Mouse (Mus musculus) lung, embryonic 16.5 days (tissue): Measurements from ENCODE around the gene Rfng. TPM values are rescaled to one million over a fixed set of nuclear protein-coding genes. Genes with fewer than 3 reads are reported as not detected.

Source experiments
- ATAC-seq: fragments of 200-750 bp; cut with Nextera tagmentation; 2 replicates; pipeline ENCODE4 v1.8.0; 2017; ENCODE audit warnings: low read depth, mild to moderate bottlenecking, moderate library complexity
- H3K27ac ChIP-seq: fragments of 300-500 bp; sonication (generic); 2 replicates; pipeline ENCODE4 v1.5.1; 2014; ENCODE audit warnings: mild to moderate bottlenecking, control low read depth, low read length
- H3K27me3 ChIP-seq: fragments of 300-500 bp; sonication (generic); 2 replicates; pipeline ENCODE4 v1.6.1; 2014; ENCODE audit warnings: low read depth, low read length, mixed read lengths; ENCODE audit not compliant: control insufficient read depth, insufficient read depth
- H3K36me3 ChIP-seq: fragments of 300-500 bp; sonication (generic); 2 replicates; pipeline ENCODE4 v1.6.1; 2014; ENCODE audit warnings: low read length; ENCODE audit not compliant: control insufficient read depth, insufficient read depth
- H3K4me1 ChIP-seq: fragments of 300-500 bp; sonication (generic); replicated peaks from 2 replicates; pipeline ENCODE4 v1.6.1; 2014; ENCODE audit warnings: low read length, mixed read lengths; ENCODE audit not compliant: control insufficient read depth, insufficient read depth
- H3K4me2 ChIP-seq: fragments of 300-500 bp; sonication (generic); 2 replicates; pipeline ENCODE4 v1.6.1; 2014; ENCODE audit warnings: low read depth, low read length, control low read depth
- H3K4me3 ChIP-seq: fragments of 300-500 bp; sonication (generic); 2 replicates; pipeline ENCODE4 v1.5.1; 2014; ENCODE audit warnings: mild to moderate bottlenecking, low read length, control low read depth
- H3K9ac ChIP-seq: fragments of 300-500 bp; sonication (generic); 2 replicates; pipeline ENCODE4 v1.6.1; 2014; ENCODE audit warnings: low read length, control low read depth
- H3K9me3 ChIP-seq: fragments of 300-500 bp; sonication (generic); 2 replicates; pipeline ENCODE4 v1.6.1; 2016; ENCODE audit warnings: low read length; ENCODE audit not compliant: control insufficient read depth
- WGBS: fragments of 180-500 bp; shearing (Covaris S2); extraction: QIAGEN DNeasy Blood & Tissue Kit; methylation state at CpG from one replicate; pipeline ENCODE4 v1.1.7; 2014; 5-methylcytosine and 5-hydroxymethylcytosine counted together
- polyA plus RNA-seq: library from polyadenylated mRNA; unstranded; fragments of >200 nt; fragmentation: Nextera tagmentation; extraction: Ambion mirVana; gene quantifications from 2 replicates; pipeline ENCODE4 v1.2.1, GENCODE M21; 2015

The Rfng gene
- polyA plus RNA-seq, 1 experiment from 2014 or later, result 43.0 TPM

DNA sequence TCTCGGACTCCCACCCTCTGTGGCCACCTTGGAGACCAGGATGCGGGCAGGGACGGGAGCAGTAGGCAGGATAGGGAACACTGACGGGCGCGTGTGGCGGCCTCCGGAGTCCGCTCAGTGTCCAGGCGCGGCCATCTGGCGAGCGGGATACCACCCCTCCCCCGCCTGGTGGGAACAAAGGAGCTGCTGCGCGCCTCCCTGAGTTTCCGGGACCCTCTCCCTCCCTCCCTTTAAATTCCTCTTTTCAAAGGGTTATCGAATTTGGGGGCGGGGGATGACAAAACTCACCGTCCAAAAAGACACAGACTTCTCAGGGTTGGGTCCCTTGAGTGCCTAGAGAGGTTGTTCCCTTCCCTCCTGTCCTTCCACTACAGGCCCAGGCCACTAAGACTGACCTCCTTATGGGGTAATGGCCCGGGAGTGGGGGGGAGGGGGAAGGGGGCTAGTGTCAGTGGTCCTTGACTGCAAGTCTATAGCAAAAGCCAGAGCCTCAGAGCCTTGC is 40.8 kb upstream of the Rfng start:
- under 1% methylated on average over 21 of the region's 21 CpGs for whole genome bisulfite sequencing
- Histone ChIP-seq H3K9ac (peak overlapping the region; percentile 91), H3K27me3 (no peaks in the 10 kb centered on the region), H3K9me3 (no peaks in the 10 kb centered on the region), H3K27ac (peak overlapping the region; percentile 96), H3K4me3 (peak overlapping the region; percentile 82), H3K4me2 (peak overlapping the region; percentile 78), H3K36me3 (peaks cover 9% of the 10 kb centered on the region), H3K4me1 (peaks cover 27% of the 10 kb centered on the region)
- peak; percentile 4 for ATAC-seq

DNA sequence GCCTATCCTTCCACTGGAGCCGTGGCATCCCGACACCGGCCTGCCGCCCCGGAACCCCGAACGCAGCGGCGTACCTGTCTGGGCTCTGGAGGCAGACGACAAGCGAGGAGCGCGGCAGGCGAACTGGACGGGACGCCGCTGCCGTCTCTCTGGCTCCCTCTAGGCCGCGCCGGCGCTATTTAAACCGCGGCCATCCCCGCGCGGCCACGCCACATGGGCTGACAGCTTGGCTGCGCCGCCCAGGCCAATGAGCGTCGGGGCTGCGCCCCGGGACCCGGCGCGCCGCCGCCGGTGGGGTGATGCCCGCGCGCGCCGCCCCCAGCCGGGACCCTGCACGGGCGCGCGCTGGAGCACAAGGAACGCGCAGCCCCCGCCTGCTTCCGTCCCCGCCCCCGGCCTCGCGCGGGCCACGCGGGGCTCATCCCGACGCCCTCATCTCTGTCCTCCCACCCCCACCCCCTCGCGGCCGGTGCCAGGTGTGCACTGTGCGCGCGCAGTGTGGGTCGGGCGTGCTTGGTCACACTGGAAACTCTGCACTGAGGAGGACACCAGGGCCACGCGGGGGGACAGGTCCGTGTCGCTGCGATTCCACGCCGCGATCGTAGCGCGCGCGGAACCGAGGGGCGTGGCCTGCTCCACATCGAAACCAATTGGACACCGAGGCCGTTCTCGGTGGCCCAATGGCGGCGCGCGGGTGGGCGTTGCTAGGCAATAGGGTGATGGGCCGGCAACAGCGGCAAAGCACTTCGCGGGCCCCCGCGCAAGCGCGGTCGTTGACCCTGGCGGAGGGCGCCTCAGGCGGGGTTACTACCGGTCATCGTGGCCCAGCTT is 40.2 kb upstream of the Rfng start, which contains the start of gene Fasn:
TSS of gene Fasn (minus strand) at position 592 of the 831 bp plus-strand sequence.
- peak; percentile 94 for ATAC-seq
- peak within 1 kb of the TSS; percentile 96 for H3K27ac ChIP-seq
- no peaks in the 10 kb centered on the region for H3K27me3 ChIP-seq
- peak within 1 kb of the TSS; percentile 78 for H3K4me2 ChIP-seq
- peaks cover 27% of the 10 kb centered on the region for H3K4me1 ChIP-seq
- WGBS, result under 1% methylated on average over 101 of the region's 109 CpGs
- H3K4me3 ChIP-seq, result peak within 1 kb of the TSS; percentile 82
- peaks cover 15% of the 10 kb centered on the region for H3K36me3 ChIP-seq
- no peaks in the 10 kb centered on the region for H3K9me3 ChIP-seq
- H3K9ac ChIP-seq, result peak within 1 kb of the TSS; percentile 91

DNA sequence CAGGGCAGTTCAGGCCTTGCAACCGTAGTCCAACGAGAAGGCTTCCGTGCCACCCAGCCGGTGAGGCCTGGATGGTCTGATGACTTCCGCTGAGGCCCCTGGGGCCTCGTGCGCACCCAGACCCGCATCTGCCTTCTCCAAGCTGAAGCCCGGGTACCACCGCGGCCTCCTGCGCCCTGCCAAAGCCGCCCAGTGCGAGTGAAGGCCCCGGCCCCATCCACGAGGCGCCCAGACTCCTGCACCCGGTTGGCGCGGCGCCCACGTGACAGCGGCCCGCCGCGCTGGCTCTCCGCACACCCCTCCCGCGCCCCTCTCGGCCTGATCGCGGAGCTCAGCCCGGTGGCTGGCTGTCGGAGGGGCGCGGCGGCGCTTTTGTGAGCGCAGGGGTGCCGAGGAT is 39.5 kb upstream of the Rfng start:
- no peaks in the 10 kb centered on the region for H3K9me3 ChIP-seq
- peak overlapping the region; percentile 82 for H3K4me3 ChIP-seq
- H3K9ac ChIP-seq, result peak overlapping the region; percentile 91
- peak; percentile 43 for ATAC-seq
- no peaks in the 10 kb centered on the region for H3K27me3 ChIP-seq
- H3K4me2 ChIP-seq, result peak overlapping the region; percentile 78
- peaks cover 27% of the 10 kb centered on the region for H3K4me1 ChIP-seq
- WGBS, result under 1% methylated on average over 40 of the region's 40 CpGs
- peaks cover 21% of the 10 kb centered on the region for H3K36me3 ChIP-seq
- H3K27ac ChIP-seq, result peak overlapping the region; percentile 94

DNA sequence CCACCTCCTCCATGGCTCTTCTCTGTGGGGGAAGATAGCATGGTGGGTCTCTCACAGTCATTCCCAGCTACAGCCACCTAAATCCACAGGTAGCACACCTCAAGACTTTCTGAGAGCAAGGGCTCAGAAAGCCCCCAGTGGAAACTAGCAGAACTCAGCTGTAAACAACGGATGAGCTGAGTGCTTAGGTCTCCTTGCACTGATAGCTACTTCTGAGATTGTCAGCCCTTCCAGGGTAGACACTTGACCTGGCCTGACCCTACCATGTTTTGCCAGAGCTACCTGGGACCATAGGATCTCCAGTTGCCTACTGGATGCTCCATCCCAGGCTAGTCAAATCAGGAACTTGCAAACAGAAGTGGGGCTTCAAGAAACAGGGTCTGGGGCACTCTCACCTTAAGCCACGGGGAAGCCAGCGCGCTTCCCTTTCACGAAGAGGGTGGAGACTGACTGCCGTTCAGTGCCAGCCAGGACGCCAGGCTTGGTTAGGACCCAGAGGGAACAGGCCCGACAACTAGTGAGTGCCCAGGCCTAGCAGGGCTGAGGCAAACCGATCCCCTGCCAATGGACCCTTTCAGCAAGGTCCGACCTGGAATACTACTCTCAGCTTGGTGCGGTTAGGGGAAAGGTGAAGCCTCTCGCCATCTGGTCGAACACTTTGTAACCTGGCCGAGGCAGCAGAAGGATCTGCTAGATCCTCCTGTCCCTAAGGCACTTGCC is 39.0 kb upstream of the Rfng start:
- Histone ChIP-seq H3K27ac (peak overlapping the region; percentile 94), H3K9ac (peak overlapping the region; percentile 91), H3K4me2 (peak overlapping the region; percentile 78), H3K27me3 (no peaks in the 10 kb centered on the region), H3K9me3 (no peaks in the 10 kb centered on the region), H3K4me1 (peaks cover 27% of the 10 kb centered on the region), H3K4me3 (peak overlapping the region; percentile 82), H3K36me3 (peaks cover 27% of the 10 kb centered on the region)
- WGBS, result under 1% methylated on average over 14 of the region's 14 CpGs
- no peak for ATAC-seq

DNA sequence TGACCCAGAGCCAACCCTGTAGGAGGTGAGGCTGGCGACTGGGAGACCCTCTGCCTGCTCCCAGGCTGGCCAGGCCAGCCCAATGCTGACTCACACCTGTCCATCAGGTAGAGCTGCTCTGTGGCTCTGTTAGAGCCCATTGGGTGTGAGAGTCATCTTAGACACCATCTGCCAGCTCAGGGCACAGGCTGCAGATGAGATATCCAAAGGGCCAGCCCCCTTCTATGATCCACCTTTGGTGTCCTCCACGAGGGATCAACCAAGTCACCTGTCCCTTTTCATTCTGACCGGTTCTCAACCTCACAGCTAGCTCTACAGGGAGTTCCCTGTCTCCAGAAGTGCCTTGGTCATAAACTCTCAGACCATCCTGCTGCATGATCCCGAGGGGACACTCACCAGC is 38.3 kb upstream of the Rfng start:
- Histone ChIP-seq H3K4me3 (peak overlapping the region; percentile 82), H3K9me3 (no peaks in the 10 kb centered on the region), H3K4me2 (peak overlapping the region; percentile 78), H3K27me3 (no peaks in the 10 kb centered on the region), H3K4me1 (peaks cover 27% of the 10 kb centered on the region), H3K9ac (peak overlapping the region; percentile 91), H3K36me3 (peaks cover 34% of the 10 kb centered on the region), H3K27ac (no peak overlapping the region)
- no peak for ATAC-seq
- 37% methylated on average over 4 of the region's 4 CpGs for WGBS

DNA sequence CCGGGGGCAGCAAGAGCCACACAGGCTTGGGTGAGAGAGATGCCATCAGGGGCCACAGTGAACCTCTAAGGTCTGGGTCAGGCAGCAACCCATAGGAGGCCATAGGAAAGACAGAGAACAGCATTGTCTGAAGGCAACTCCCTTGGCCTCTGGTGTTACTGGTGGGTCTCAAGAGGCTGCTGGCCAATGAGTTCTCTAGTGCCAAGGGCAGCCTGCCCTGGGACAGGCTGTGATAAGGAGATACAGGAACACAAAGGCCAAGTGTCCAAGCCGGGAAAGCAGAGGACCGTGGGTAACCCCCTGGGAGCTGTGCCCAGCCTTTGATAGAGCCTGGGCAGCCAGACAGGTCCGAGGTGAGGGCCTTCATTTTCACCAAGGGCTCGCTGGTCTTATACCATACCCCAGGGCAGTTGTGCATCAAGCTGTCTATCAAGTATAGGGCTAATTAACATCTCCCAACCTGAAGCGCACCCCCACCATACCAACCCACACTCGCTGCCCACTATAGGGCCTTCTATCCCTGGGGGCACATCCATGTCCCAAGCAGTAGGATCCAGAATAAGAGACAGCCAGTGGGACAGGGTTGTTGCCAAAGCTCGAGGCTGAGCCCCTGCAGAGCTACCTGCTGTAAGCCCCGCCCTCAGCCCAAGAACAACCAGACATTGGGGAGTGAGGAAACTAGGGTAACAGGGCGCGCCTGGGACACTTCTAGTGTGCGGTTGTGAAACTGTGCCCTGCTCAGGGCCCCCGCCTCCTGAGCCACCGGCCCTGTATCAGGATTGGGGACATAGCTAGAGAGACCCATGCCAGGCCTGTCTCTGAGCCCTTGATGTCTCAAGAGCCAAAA is 37.3 kb upstream of the Rfng start:
- Histone ChIP-seq H3K4me2 (peak overlapping the region; percentile 78), H3K4me3 (peak overlapping the region; percentile 82), H3K9ac (peak overlapping the region; percentile 91), H3K27ac (no peak overlapping the region), H3K36me3 (peaks cover 44% of the 10 kb centered on the region), H3K27me3 (no peaks in the 10 kb centered on the region), H3K4me1 (peaks cover 27% of the 10 kb centered on the region), H3K9me3 (no peaks in the 10 kb centered on the region)
- WGBS, result 63% methylated on average over 14 of the region's 14 CpGs
- ATAC-seq, result no peak

DNA sequence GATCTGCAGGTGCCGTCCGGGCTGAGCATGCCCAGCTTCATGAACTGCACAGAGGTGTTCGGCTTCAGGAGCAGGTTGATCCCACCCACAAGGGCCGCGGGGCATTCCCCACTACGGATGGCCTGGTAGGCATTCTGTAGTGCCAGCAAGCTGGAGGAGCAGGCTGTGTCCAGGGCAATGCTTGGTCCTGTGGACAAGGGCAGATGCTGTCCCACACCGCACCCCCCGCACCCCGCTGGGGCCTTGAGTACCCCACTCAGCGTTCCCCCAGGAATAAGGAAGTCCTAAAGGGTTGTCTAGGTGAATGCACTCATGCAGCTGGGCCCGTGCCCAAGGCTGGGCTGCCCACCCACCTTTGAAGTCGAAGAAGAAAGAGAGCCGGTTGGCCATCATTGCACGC is 36.5 kb upstream of the Rfng start:
- Histone ChIP-seq H3K27me3 (no peaks in the 10 kb centered on the region), H3K27ac (no peak overlapping the region), H3K4me1 (peaks cover 27% of the 10 kb centered on the region), H3K4me2 (no peak overlapping the region), H3K4me3 (no peak overlapping the region), H3K9ac (no peak overlapping the region), H3K9me3 (no peaks in the 10 kb centered on the region), H3K36me3 (peaks cover 51% of the 10 kb centered on the region)
- ATAC-seq, result no peak
- 87% methylated on average over 14 of the region's 14 CpGs for WGBS

DNA sequence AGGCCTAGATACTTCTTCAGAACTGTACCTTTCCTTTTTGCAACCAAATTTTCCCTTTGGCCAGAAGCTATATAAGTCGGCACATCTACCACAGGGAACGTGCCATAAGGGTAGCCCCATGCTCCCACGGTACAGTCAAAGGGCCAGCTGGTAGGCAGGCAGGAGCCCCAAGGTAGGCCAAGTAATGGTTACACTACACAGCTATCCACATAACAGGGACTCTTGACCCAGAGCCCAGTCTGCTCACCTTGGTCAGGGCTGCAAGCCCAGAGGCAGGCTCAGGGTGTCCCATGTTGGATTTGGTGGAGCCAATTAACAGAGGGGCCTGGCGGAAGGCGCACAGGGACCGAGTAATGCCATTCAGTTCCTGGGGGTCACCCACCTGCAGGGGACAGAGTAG is 35.5 kb upstream of the Rfng start:
- H3K27ac ChIP-seq, result no peak overlapping the region
- no peak overlapping the region for H3K9ac ChIP-seq
- peaks cover 20% of the 10 kb centered on the region for H3K4me1 ChIP-seq
- no peak overlapping the region for H3K4me3 ChIP-seq
- no peaks in the 10 kb centered on the region for H3K27me3 ChIP-seq
- 94% methylated on average over 6 of the region's 6 CpGs for WGBS
- no peaks in the 10 kb centered on the region for H3K9me3 ChIP-seq
- no peak for ATAC-seq
- no peak overlapping the region for H3K4me2 ChIP-seq
- peaks cover 60% of the 10 kb centered on the region for H3K36me3 ChIP-seq
